Mouse (Mus musculus) MEL-GATA-1-ER (cell line): ENCODE measurements around the gene Fmn2.

ENCODE experiments used
- DNase-seq: peaks from one replicate; pipeline ENCODE4 v3.0.0-alpha.2; 2012; ENCODE audit warnings: low read depth; ENCODE audit errors: extremely low read depth

Gene Fmn2

GRCm38 (mm10) chr1:174781037-174781436 is 279.4 kb downstream of the Fmn2 start:
- DNase-seq, result no peak

GRCm38 (mm10) chr1:174788617-174789016 is 287.0 kb downstream of the Fmn2 start:
- no peak for DNase-seq

- no peak for DNase-seq
Observed at GRCm38 (mm10) chr1:174811846-174812245, 310.2 kb downstream of the Fmn2 start.

GRCm38 (mm10) chr1:174826562-174826961 is 324.9 kb downstream of the Fmn2 start:
- DNase-seq, result no peak

- DNase-seq, result no peak
Observed at GRCm38 (mm10) chr1:174836861-174837260, 335.2 kb downstream of the Fmn2 start.

- DNase-seq, result no peak
Observed at GRCm38 (mm10) chr1:174844786-174845185, 343.2 kb downstream of the Fmn2 start.

GRCm38 (mm10) chr1:174856188-174856587 is 354.6 kb downstream of the Fmn2 start:
- no peak for DNase-seq

GRCm38 (mm10) chr1:174860407-174861118 is 358.9 kb downstream of the Fmn2 start:
- no peak for DNase-seq
